Mouse (Mus musculus): ENCODE measurements around the gene Banp. TPM values are rescaled to one million over a fixed set of nuclear protein-coding genes. Genes with fewer than 3 reads are reported as not detected.

Banp gene
- polyA plus RNA-seq, 1 experiment: 68.4 TPM

DNA sequence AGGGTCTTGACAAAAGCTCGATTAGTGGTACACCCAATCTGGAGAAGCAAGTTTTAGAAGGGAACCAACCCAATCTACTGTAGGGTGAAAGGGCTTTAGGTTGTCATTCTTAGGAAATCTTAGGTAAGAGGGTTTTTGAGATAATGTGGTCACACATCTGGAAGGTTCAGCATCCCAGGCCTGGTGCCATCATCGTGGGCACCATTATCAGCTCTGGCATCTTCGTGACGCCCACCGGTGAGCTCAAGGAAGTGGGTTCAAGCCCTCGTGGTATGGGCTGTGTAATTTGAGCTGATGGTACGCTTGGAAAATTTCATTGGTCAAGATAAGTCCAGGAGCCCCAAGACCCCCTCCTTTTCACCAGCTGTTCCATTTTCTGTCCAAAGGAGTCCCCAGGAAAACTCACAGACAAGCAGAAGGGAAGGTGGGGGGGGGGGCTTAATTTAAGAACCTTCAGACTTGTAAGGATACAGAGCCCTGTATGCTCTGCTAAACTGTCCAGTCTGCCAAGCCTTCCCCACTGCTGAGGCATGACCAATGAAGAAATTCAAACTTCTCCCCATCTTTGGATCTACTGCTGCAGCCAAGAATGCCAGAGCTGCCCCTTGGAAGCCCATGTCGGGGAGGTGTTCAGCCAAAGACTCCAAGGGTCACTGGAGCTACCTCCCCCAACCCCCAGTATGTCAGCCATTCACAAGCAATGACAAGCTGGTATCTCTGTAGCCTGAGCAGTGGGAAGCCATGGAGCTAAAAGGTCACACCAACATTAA, 41.0 kb upstream of the Banp start:
- no peak overlapping the region for H3K27ac ChIP-seq (ENCODE audit: insufficient read depth, low read length)
- no peak overlapping the region; the same call in 1 of the 2 replicates for H3K4me3 ChIP-seq (ENCODE audit: insufficient read depth, low read length)
- peaks cover 7% of the 10 kb centered on the region; the same call in 1 of the 2 replicates for H3K4me1 ChIP-seq (ENCODE audit: control insufficient read depth, insufficient read depth, low read length)
- TF ChIP-seq CTCF (IDR thresholded peaks at IDR 0.05; ENCODE audit: extremely low read depth, insufficient read depth, low read length) (no peak), POLR2A (IDR thresholded peaks at IDR 0.05; ENCODE audit: extremely low read depth, insufficient read depth, low read length) (no peak)

DNA sequence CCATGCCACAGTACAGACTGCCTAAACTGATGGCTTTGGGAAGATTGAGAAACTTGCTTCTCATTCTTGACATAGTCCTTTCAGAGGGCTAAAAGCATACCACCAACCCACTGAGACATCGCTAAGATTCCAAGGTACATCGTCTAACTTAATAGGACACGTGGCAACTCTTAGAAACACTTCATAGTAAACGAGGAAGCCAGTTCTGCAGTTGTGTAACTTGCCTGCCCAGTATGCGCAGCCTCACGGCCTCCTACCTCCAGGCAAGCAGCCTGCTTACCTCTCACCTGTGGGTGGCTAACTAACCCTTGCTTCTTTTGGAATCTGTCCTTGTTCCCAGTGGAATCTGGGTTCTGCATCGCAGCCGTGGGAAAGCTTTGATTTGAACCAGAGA, 40.4 kb upstream of the Banp start:
- no peak overlapping the region for H3K27ac ChIP-seq (ENCODE audit: insufficient read depth, low read length)
- no peak overlapping the region for H3K4me3 ChIP-seq (ENCODE audit: insufficient read depth, low read length)
- peaks cover 7% of the 10 kb centered on the region; the same call in 1 of the 2 replicates for H3K4me1 ChIP-seq (ENCODE audit: control insufficient read depth, insufficient read depth, low read length)
- TF ChIP-seq CTCF (IDR thresholded peaks at IDR 0.05; ENCODE audit: extremely low read depth, insufficient read depth, low read length) (no peak), POLR2A (IDR thresholded peaks at IDR 0.05; ENCODE audit: extremely low read depth, insufficient read depth, low read length) (no peak)

DNA sequence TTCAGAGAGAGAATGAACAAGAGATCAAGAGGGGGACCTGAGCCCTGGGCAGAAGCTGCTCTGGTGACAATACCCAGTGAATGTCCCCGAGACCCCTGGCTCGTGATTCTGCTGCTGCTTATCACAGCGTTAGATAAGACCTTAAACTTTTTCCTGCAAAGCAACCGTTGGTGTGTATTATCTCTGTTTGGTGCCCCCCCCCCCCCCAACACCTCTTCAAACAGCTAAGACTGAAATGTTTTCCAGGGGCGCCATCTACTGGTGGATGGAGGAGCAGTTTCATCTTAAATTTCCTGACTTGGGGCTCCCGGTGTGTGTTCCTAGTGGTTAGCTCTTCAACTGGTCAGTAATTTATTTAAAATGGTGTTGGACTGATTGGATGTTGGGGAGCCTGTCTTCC, 39.9 kb upstream of the Banp start:
- no peak overlapping the region for H3K27ac ChIP-seq (ENCODE audit: insufficient read depth, low read length)
- H3K4me1 ChIP-seq (ENCODE audit: control insufficient read depth, insufficient read depth, low read length): peaks cover 7% of the 10 kb centered on the region; the same call in 1 of the 2 replicates
- TF ChIP-seq POLR2A (IDR thresholded peaks at IDR 0.05; ENCODE audit: extremely low read depth, insufficient read depth, low read length) (no peak), CTCF (IDR thresholded peaks at IDR 0.05; ENCODE audit: extremely low read depth, insufficient read depth, low read length) (peak; percentile 53)
- H3K4me3 ChIP-seq (ENCODE audit: insufficient read depth, low read length): no peak overlapping the region

DNA sequence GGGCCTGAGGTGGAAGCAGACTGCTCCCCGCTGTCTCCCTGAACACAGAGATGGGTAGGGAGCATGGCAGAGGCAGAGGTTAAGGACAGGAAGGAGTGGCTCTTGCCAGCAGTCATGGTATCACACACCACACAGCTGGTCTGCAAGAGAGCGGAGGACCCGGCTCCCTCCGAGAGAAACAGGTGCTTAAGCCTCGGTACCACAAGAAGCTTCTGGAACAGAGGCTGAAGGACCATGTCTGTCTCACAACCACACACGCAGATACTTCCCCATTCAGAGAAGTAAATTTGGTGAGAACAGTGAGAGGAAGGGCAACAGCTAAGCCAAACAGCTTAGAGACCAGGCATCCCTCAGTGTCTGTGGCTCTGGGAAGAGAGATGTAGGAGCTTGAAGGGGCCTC, 38.1 kb upstream of the Banp start:
- H3K27ac ChIP-seq (ENCODE audit: insufficient read depth, low read length): peak overlapping the region; percentile 68
- TF ChIP-seq POLR2A (IDR thresholded peaks at IDR 0.05; ENCODE audit: extremely low read depth, insufficient read depth, low read length): no peak
- no peak for TF ChIP-seq CTCF (IDR thresholded peaks at IDR 0.05; ENCODE audit: extremely low read depth, insufficient read depth, low read length)
- H3K4me3 ChIP-seq (ENCODE audit: insufficient read depth, low read length): no peak overlapping the region
- peaks cover 2% of the 10 kb centered on the region; the same call in 1 of the 2 replicates for H3K4me1 ChIP-seq (ENCODE audit: control insufficient read depth, insufficient read depth, low read length)

DNA sequence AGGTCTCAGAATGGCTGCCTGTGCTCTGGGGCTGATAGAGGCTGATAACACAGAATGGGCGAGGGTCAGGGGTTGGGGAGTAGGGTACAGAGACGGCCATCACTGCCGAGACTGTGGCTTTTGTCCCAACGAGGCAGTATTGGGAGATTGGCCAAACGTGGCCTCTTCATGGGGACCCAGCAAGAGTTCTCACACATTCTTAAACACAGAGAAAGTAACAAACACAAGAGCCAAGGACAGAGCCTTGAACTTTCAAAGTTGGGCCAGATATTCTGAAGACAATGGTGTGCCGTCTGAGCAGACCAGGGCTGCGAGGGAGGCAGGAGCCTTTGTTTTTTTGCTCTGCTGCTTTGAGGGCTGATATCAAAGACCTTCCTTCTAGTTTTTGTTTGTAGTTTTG, 37.6 kb upstream of the Banp start:
- no peak for TF ChIP-seq CTCF (IDR thresholded peaks at IDR 0.05; ENCODE audit: extremely low read depth, insufficient read depth, low read length)
- TF ChIP-seq POLR2A (IDR thresholded peaks at IDR 0.05; ENCODE audit: extremely low read depth, insufficient read depth, low read length): no peak
- no peak overlapping the region for H3K4me3 ChIP-seq (ENCODE audit: insufficient read depth, low read length)
- H3K27ac ChIP-seq (ENCODE audit: insufficient read depth, low read length): peak overlapping the region; percentile 68
- H3K4me1 ChIP-seq (ENCODE audit: control insufficient read depth, insufficient read depth, low read length): peaks cover 2% of the 10 kb centered on the region; the same call in 1 of the 2 replicates

DNA sequence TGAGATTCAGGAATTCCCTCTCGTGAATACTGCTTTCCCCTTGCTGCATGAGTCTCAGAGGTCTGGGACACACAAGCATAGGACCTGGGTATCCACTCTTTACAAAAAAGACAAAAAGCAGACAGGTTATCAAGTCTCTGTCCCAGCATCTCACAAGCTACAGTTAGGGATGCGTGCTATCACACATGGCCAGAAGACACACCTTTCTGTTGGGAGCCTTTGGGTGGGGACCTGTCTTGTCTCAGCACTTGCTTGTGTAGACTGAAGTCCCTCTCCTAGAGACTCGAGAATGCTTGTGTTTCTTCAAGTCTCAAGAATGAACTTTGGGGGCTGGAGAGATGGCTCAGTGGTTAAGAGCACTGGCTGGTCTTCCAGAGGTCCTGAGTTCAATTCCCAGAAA, 36.7 kb upstream of the Banp start:
- peaks cover 2% of the 10 kb centered on the region; the same call in 1 of the 2 replicates for H3K4me1 ChIP-seq (ENCODE audit: control insufficient read depth, insufficient read depth, low read length)
- TF ChIP-seq POLR2A (IDR thresholded peaks at IDR 0.05; ENCODE audit: extremely low read depth, insufficient read depth, low read length): no peak
- no peak for TF ChIP-seq CTCF (IDR thresholded peaks at IDR 0.05; ENCODE audit: extremely low read depth, insufficient read depth, low read length)
- H3K4me3 ChIP-seq (ENCODE audit: insufficient read depth, low read length): no peak overlapping the region
- peak overlapping the region; percentile 80; the same call in 1 of the 2 replicates for H3K27ac ChIP-seq (ENCODE audit: insufficient read depth, low read length)

- Histone ChIP-seq H3K4me1 (ENCODE audit: control insufficient read depth, insufficient read depth, low read length) (peaks cover 2% of the 10 kb centered on the region; the same call in 1 of the 2 replicates), H3K4me3 (ENCODE audit: insufficient read depth, low read length) (no peak overlapping the region), H3K27ac (ENCODE audit: insufficient read depth, low read length) (no peak overlapping the region)
- no peak for TF ChIP-seq CTCF (IDR thresholded peaks at IDR 0.05; ENCODE audit: extremely low read depth, insufficient read depth, low read length)
- TF ChIP-seq POLR2A (IDR thresholded peaks at IDR 0.05; ENCODE audit: extremely low read depth, insufficient read depth, low read length): no peak
These were observed 36.2 kb upstream of the Banp start for GRCm38 (mm10) chr8:121913378-121913777.

DNA sequence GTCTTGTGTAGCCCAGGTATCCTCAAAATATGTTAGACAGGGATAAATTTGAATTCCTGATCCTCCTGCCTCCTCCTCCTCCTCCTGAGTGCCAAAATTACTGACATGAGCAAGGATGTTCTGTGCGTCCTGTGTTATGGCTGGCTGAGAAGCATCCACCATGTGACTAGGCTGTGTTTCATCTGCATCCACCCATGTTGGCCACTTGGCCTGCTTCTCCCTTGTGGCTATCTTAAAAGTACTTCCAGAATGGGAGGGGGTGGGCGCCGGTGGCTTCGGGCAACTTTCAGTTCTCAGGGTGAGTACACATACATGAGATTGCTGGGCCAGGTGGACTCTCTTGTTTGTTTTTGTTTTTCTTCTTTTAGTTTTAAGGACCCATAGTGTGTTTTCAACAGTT, 30.4 kb upstream of the Banp start:
- no peak overlapping the region for H3K4me3 ChIP-seq (ENCODE audit: insufficient read depth, low read length)
- TF ChIP-seq CTCF (IDR thresholded peaks at IDR 0.05; ENCODE audit: extremely low read depth, insufficient read depth, low read length) (no peak), POLR2A (IDR thresholded peaks at IDR 0.05; ENCODE audit: extremely low read depth, insufficient read depth, low read length) (no peak)
- H3K27ac ChIP-seq (ENCODE audit: insufficient read depth, low read length): no peak overlapping the region
- H3K4me1 ChIP-seq (ENCODE audit: control insufficient read depth, insufficient read depth, low read length): no peaks in the 10 kb centered on the region

GRCm38 (mm10) chr8:121919731-121920130, 29.8 kb upstream of the Banp start:
- TF ChIP-seq CTCF (IDR thresholded peaks at IDR 0.05; ENCODE audit: extremely low read depth, insufficient read depth, low read length): no peak
- no peak for TF ChIP-seq POLR2A (IDR thresholded peaks at IDR 0.05; ENCODE audit: extremely low read depth, insufficient read depth, low read length)
- no peak overlapping the region for H3K4me3 ChIP-seq (ENCODE audit: insufficient read depth, low read length)
- H3K27ac ChIP-seq (ENCODE audit: insufficient read depth, low read length): no peak overlapping the region
- H3K4me1 ChIP-seq (ENCODE audit: control insufficient read depth, insufficient read depth, low read length): no peaks in the 10 kb centered on the region

GRCm38 (mm10) chr8:121921582-121921981, 28.0 kb upstream of the Banp start:
- Histone ChIP-seq H3K4me3 (ENCODE audit: insufficient read depth, low read length) (no peak overlapping the region), H3K27ac (ENCODE audit: insufficient read depth, low read length) (peak overlapping the region; percentile 42), H3K4me1 (ENCODE audit: control insufficient read depth, insufficient read depth, low read length) (no peaks in the 10 kb centered on the region)
- TF ChIP-seq POLR2A (IDR thresholded peaks at IDR 0.05; ENCODE audit: extremely low read depth, insufficient read depth, low read length): no peak
